Mouse (Mus musculus): Measurements from ENCODE around the gene Mgat5.
A peak's percentile ranks its signal among the peaks of the same experiment; 100 is the strongest.

Gene Mgat5

DNA sequence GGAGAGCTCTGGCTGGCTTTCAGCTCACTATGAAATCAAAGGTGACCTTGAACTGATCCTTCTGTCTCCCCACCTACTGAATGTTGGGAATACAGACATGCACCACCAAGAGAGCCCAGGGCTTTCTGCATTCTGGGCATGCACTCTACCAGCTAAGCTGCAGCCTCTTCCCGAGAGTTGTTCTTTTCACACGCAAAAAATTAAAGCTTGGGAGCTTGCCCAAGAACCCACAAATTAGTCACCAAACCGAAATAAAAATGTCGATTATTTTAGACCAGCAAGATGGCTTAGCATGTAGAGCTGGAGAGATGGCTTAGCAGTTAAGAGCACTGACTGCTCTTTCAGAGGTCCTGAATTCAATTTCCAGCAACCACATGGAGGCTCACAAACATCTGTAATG is 230.0 kb downstream of the Mgat5 start:
- peak; percentile 47 to 49 for DNase-seq (ENCODE audit: low spot score in 2 of 2)

DNA sequence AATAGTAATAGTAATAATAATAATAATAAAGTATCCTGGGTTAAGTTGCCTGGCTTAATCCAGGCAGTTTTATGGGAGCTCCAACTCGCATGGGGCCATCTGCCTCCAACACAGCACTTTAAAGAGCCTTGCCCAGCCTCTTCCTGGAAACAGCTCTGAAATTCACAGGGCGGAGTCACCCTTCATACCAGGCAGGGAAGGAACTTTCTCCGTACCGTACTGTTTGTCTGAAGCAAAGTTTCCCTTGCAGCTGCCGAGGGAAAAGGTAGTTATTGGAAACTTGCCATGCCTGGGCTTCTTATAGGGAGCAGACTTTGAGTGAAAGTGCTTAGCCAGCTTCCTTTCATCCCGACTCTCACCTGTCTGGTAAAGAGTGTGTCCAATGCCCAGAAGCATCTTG is 232.3 kb downstream of the Mgat5 start:
- no peak for DNase-seq (ENCODE audit: low spot score in 2 of 2)

DNA sequence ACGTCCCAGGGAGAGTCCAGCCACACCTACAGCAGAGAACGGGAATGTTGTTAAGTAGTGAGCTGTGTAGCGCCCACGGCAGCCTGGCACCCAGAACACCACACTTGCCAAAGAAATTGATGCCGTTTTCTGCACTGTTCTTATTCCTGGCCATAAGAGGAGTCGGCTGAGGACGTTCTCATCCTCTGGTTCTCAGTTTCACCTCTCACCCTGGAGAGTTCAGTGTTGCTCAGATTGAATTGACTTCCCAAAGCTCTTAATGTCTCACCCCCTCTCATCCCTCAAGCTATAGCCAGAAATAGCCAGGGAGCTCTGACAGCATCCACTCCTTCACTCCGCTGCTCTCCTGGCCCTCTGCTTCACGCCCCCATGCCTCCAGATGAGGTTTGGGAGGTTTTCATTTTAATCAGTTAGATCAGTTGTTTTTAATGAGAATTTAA is 234.7 kb downstream of the Mgat5 start:
- DNase-seq (ENCODE audit: low spot score in 2 of 2) = no peak

- DNase-seq (ENCODE audit: low spot score in 2 of 2) = no peak
Measured at GRCm38 (mm10) chr1:127441007-127441406, 236.2 kb downstream of the Mgat5 start.

DNA sequence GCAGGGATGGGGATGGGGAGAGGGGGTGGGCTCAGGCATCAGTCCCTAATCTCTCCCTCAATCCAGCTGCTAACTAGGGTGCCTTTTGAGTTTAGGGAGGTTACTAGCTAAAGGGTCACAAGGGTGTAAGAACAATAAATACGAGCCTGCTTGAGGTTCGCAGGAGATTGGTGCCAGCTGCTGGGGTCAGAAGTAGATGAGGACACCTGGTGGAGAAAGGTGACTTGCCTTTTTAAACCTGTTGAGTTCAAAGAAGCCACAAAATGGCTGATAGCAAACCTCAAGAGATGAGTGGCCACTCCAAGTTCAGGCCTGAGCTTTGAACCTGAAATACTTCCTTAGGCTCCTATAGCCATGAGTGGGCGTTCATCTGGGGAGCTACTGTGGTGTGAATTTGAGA is 236.9 kb downstream of the Mgat5 start:
- DNase-seq (ENCODE audit: low spot score in 2 of 2) = no peak

DNA sequence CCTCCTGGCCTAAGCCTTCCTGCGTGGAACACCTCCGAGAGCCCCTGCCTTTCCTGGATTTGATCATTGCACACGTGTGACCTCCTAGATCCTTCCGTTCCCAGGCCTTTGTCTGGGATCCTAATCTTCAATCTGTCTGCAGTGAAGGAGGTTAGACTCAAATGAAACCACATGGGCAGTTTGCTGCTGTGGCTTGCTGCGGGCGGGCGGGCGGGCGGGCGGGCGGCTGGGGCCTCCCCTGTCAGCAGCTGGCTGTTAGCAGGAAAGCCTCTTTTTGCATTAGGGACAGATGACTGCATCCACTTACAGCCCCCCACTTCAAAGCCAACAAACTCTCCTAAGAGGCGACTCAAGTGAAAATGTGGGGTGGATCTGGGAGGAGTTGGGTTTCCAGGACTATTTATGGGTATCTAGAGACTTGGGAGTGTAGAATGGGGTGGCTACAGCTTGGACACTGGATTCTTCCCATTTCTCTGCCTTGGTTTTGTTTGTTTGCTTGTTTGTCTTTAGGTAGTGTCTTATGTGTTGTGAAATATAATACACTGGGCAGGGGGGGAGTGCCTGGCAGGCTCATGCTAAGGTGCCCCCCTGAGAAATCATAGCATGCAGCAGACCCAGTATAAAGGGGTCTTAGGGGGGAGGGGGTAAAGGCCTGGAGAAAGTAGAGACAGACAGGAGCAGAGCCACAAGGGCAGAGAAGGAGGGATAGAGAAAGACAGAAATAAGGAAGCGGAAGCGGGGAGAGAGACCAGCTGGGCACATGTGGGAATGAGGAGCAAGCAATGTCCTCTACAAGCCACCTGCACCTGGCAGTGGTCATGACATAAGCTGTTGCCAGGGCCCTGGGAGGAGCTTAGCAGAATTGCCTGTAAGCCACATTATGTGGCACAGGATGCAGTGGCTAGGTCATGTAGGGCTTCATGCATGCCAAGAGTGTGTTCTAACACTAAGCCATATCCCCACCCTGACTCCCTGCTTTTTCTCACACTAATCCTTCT is 238.4 kb downstream of the Mgat5 start:
- no peak for DNase-seq (ENCODE audit: low spot score in 2 of 2)

- no peak for DNase-seq (ENCODE audit: low spot score in 2 of 2)
Measured at GRCm38 (mm10) chr1:127444836-127445485, 240.1 kb downstream of the Mgat5 start.

DNA sequence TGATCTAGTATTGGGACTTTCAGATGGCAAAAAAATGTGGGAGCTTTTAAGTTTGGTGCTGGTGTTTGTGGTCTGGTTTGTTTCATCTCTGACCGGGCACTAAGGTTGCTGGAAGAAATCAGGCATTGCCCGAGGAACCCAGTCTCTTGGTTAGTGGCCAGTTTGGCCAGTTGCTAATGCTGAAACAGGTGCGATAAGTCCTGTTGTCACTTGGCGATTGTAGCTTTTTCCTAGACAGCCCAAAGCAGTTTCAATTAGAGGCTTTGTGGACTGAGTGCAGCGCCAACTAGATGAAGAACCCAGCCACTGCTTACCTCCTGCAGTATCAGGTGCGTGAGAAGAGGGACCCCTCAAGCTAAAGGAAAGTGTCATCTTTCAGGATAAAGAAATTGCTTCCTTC is 248.6 kb downstream of the Mgat5 start:
- DNase-seq (ENCODE audit: low spot score in 2 of 2) = no peak

- DNase-seq (ENCODE audit: low spot score in 2 of 2) = peak; percentile 76 to 80
Measured at GRCm38 (mm10) chr1:127459015-127459451, 254.2 kb downstream of the Mgat5 start.

- no peak for DNase-seq (ENCODE audit: low spot score in 2 of 2)
Measured at GRCm38 (mm10) chr1:127459576-127459975, 254.8 kb downstream of the Mgat5 start.

DNA sequence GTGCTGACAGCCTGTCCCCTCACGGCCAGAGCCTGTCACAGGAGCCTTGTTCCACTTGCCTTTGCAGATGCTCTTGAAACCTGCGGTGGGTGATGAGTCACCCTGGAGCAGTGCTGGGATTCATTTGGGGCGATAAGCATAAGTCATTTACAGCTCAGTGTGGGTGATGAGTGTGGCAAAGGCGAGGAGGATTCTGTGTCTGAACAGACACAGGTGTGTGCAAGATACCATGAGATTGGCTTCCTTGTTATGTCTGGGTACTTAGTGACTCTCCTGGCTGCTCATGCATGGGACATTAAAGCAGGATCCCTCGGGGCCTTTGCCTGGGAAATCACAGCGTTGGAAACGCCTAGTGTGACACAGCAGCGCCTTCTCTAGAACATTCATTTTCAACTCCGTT is 256.2 kb downstream of the Mgat5 start:
- no peak for DNase-seq (ENCODE audit: low spot score in 2 of 2)

DNA sequence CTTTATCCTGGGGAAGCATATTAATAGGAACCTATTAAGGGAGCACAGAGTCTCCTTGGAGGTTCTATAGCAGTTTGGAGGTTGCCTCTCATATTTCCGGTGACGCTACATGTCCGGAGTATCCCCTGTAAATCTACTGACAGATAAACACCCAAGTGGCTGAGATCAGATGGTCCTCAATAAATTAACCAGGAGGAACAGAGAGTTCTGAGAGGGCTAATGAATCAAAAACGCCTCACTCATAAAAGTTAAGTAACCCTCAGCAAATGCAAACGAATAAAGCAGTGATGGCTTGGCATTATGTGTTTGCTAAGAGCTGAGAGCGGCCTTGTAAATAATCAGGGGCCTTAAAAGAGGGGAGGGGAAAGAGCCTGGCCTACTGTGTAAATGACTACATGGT is 259.2 kb downstream of the Mgat5 start:
- DNase-seq (ENCODE audit: low spot score in 2 of 2) = no peak

DNA sequence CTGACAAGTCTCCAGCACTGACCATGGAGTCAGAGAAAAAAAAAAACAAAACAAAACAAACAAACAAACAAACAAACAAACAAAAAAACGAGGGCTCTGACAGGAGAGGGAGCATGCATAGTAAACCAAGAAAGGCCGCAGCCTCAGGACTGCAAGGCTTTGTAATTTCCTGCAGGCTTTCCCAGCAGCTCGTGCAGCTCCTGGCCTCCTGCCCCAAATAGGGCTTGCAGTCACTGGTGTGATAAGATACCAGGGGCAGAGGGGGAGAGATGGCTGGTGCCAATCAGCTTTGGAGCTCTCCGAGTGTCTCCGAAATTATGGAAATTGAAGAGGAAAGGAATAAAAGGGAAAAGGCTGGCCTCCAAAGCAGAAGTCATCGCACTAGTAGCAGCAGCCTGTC is 260.5 kb downstream of the Mgat5 start:
- no peak for DNase-seq (ENCODE audit: low spot score in 2 of 2)

- DNase-seq (ENCODE audit: low spot score in 2 of 2) = no peak
Measured at GRCm38 (mm10) chr1:127467238-127467637, 262.4 kb downstream of the Mgat5 start.

GRCm38 (mm10) chr1:127470175-127470574 is 265.4 kb downstream of the Mgat5 start:
- no peak for DNase-seq (ENCODE audit: low spot score in 2 of 2)

- DNase-seq (ENCODE audit: low spot score in 2 of 2) = no peak
Measured at GRCm38 (mm10) chr1:127475756-127476155, 270.9 kb downstream of the Mgat5 start.

DNA sequence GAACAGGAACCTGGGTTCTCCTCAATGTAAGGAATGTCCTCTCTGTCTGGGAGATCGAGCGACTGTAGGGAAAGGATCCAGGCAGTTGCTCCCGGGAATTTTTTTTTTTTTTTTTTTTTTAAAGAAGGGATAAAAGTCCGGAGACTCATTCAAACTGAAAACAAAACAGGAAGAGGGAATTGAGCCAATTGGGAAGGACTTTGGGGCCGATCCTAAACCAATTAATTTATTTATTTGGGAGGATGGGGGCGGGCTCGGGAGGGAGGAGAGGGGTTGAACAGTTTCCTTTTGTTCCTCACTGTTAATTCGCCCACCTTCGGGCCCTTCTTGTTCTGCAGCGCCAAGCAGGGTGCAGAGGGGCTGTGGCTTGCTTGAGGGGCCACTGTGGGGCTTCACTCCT is 278.1 kb downstream of the Mgat5 start:
- no peak for DNase-seq (ENCODE audit: low spot score in 2 of 2)

DNA sequence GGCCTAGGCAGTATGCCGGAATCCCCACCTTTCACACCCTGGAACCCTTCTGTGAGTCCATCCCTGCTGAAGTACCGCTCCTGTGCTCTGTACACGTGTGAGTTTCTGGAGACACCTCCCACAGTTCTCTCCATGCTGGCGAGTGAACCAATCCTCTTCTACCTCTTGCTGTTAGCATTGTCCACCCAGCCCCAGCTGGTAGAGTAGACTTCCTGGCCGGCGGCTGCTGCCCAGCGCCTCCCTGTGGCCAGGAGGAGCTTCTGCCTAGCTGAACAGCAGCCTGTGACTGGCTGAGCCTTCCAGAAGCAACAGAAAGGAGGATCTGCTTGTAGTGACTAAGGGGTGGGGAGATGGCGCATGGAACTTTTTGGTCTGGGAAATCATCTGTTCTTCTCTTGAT is 279.4 kb downstream of the Mgat5 start:
- DNase-seq (ENCODE audit: low spot score in 2 of 2) = peak in 1 of 2 experiments; percentile 50

DNA sequence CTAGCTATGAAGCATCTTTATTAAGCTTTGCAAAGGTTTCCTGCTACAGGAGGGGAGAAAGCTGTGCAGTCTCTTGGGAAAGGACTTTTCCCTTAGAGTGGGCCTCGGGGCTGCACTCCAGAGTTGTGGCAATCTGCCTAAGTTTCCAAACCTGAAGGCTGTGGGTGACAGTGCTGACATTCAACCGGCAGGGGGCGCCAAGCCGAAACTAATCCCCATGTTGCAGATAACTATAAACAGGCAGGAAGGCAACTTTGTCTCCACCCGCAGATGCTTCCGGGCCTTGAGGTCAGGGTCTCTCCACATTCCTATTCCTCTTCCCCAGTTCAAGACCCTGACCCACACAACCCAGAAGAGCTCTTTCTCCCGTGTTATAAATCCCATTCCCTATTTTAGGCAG is 280.0 kb downstream of the Mgat5 start:
- peak; percentile 61 to 73 for DNase-seq (ENCODE audit: low spot score in 2 of 2)

DNA sequence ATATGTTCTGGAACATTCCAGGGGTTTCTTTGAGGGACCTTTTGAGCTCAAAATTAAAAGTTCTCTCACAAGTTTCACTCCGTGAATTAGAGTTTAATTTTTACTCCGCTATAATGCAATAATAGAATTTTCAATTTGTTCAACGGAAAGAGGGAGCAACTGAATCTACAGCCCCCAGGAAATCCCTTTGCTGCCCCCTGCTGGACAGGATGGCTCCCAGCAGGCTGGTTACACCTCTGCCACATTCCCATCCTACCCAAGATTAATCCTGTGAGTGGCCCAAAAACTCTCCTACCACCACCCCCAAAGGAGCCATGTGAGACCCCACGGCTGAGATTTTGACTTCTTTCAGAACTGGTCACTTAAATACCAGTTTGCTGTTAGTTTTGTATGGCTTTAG is 282.3 kb downstream of the Mgat5 start:
- peak in 1 of 2 experiments; percentile 74 for DNase-seq (ENCODE audit: low spot score in 2 of 2)

DNA sequence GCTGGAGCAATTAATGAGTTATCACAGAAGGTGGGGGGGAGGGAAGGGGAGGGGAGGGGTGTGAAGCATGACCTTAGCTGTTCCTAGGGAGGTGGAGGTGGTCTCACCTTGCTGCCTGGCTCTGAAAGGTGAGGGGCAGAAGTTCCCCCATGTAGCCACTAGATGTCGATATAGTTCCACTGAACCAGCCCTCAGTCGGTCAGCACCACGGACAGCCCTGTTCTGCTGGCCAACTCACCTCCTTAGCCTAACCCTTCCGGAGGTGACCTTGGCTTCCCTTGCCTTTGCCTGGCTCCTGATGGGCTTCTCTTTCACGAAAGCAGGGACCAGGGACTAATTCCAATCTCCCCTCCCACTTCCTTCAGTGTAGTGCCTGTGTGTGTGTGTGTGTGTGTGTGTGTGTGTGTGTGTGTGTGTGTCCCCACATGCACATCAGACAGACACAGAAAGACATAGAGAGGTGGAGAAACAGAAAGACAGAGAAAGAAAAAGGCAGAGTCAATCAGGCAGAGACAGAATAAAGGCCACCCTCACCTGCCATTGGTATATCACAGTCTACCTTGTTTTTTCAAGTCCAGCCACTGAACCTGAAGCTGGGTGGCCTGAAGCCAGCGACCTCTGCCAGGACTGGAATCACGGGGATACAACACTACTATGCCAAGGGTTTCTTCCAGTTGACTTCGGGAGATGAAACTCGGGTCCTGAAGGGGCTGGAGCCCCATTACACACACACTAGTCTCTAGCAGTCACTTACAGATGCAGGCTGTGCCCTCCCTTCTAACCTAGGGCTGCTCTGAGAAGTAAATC is 292.1 kb downstream of the Mgat5 start:
- peak in 1 of 2 experiments; percentile 53 for DNase-seq (ENCODE audit: low spot score in 2 of 2)

DNA sequence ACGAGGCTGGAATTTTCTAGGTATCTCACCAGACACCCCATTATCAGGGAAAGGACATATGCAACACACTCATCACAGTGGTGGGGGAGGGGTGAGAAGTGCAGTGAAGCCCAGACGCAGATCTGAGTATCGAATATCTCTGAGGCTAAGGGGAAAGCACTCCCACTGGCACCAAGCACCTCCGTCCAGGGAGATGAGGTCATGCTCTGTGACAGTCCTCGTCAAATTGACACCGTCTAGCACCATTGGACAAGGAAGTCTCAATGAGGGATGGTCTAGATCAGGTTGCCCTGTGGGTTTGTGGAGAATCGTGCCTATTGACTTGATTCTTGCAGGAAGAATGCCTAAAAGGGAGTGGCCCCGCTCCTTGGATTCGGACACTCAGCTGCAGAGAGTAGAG is 293.9 kb downstream of the Mgat5 start:
- no peak for DNase-seq (ENCODE audit: low spot score in 2 of 2)

All from right cerebral cortex, postnatal 10 days (tissue).